Mouse (Mus musculus): ENCODE results near the gene Pip4k2c.

DNA sequence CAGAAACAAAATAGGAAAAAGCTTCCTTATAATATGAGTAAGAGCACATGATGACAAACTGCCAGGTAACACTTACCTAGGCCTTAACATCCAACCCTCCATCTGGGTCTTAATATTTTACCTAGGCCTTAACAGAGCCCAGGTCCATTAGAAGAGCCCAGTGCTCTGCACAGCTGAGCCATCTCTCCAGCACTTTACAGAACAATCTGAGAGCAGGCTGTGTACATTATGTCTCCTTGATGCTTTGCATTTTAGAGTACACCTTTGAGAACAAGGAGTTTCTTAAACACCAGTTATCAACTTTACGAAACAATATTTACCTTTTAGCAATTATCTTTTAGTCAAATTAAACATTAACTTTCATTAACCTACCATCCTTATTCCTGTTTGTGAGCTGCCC, 55.3 kb downstream of the Pip4k2c start:
- TF ChIP-seq CTCF (IDR thresholded peaks at IDR 0.05; ENCODE audit: borderline replicate concordance, insufficient read depth, low read depth, low read length) (no peak), POLR2A (IDR thresholded peaks at IDR 0.05; ENCODE audit: borderline replicate concordance, insufficient read depth, low read length) (no peak)
